Mouse (Mus musculus) MEL (cell line): ENCODE data around the gene Slc22a5. TPM values are rescaled to one million over a fixed set of nuclear protein-coding genes. Genes with fewer than 3 reads are reported as not detected.

ENCODE experiments used
- DNase-seq: peaks from one replicate; pipeline ENCODE4 v3.0.0; 2011; ENCODE audit warnings: low read depth, low spot score
- H3K27ac ChIP-seq: 2 replicates; pipeline ENCODE4 v1.5.1; 2012; ENCODE audit warnings: low read depth, mild to moderate bottlenecking, control low read depth, low read length, moderate library complexity; ENCODE audit not compliant: control insufficient read depth
- H3K27me3 ChIP-seq, 2 experiments: fragments of 150-350 bp in 1 of 2; sonication (generic) in 1 of 2; 2 replicates each; pipeline ENCODE4 v1.6.1; 2012; ENCODE audit warnings: low read length in 2 of 2, mild to moderate bottlenecking in 2 of 2, improper control_type of control experiment in 1 of 2, moderate library complexity in 1 of 2; ENCODE audit not compliant: insufficient read depth in 2 of 2, control insufficient read depth in 1 of 2
- H3K36me3 ChIP-seq, 2 experiments: 2 replicates each; pipeline ENCODE4 v1.6.1; 2012 to 2014; ENCODE audit warnings: low read length in 2 of 2, improper control_type of control experiment in 1 of 2, inconsistent platforms in 1 of 2, mild to moderate bottlenecking in 1 of 2; ENCODE audit not compliant: insufficient read depth in 2 of 2, control insufficient read depth in 1 of 2
- H3K4me1 ChIP-seq, 2 experiments: fragments of 150-350 bp in 1 of 2; sonication (generic) in 1 of 2; 2 replicates each; pipeline ENCODE4 v1.6.1; 2012; ENCODE audit warnings: low read length in 2 of 2, improper control_type of control experiment in 1 of 2, mild to moderate bottlenecking in 1 of 2; ENCODE audit not compliant: insufficient read depth in 2 of 2, control insufficient read depth in 1 of 2
- H3K4me3 ChIP-seq, 2 experiments: fragments of 150-350 bp in 1 of 2; sonication (generic) in 1 of 2; 2 replicates each; pipeline ENCODE4 v1.5.1; 2012; ENCODE audit warnings: low read depth in 2 of 2, low read length in 2 of 2, mild to moderate bottlenecking in 2 of 2, moderate library complexity in 2 of 2, control low read depth in 1 of 2, improper control_type of control experiment in 1 of 2; ENCODE audit not compliant: control insufficient read depth in 1 of 2, insufficient read depth in 1 of 2
- H3K79me2 ChIP-seq: 2 replicates; pipeline ENCODE4 v1.6.1; 2012; ENCODE audit warnings: mild to moderate bottlenecking, low read length, moderate library complexity; ENCODE audit not compliant: control insufficient read depth, poor library complexity, insufficient read depth
- H3K9ac ChIP-seq: 2 replicates; pipeline ENCODE4 v1.6.1; 2012; ENCODE audit warnings: low read depth, mild to moderate bottlenecking, control low read depth, low read length, moderate library complexity; ENCODE audit not compliant: control insufficient read depth, poor library complexity, severe bottlenecking
- H3K9me3 ChIP-seq: fragments of 150-350 bp; sonication (generic); replicated peaks from 2 replicates; pipeline ENCODE4 v1.6.1; 2012; ENCODE audit warnings: mild to moderate bottlenecking, low read length, improper control_type of control experiment, moderate library complexity; ENCODE audit not compliant: insufficient read depth
- CHD1 ChIP-seq: IDR thresholded peaks from 2 replicates; pipeline ENCODE4 v1.6.1; 2012; ENCODE audit warnings: low read depth, mild to moderate bottlenecking, inconsistent platforms, low read length, improper control_type of control experiment
- ELF1 ChIP-seq: IDR thresholded peaks from 2 replicates; pipeline ENCODE4 v1.6.1; 2014; ENCODE audit warnings: low read depth, mild to moderate bottlenecking, inconsistent platforms, low read length, improper control_type of control experiment, moderate library complexity
- ETS1 ChIP-seq: IDR thresholded peaks from 2 replicates; pipeline ENCODE4 v1.6.1; 2012; ENCODE audit warnings: low read depth, mild to moderate bottlenecking, inconsistent platforms, low read length, improper control_type of control experiment, moderate library complexity
- GATA1 ChIP-seq: IDR thresholded peaks from 2 replicates; pipeline ENCODE4 v1.6.1; 2011; ENCODE audit warnings: low read depth, low read length, improper control_type of control experiment
- MAFK ChIP-seq: IDR thresholded peaks from 2 replicates; pipeline ENCODE4 v1.6.1; 2011; ENCODE audit warnings: low read depth, mild to moderate bottlenecking, low read length, improper control_type of control experiment, borderline replicate concordance
- MAX ChIP-seq: IDR thresholded peaks from 2 replicates; pipeline ENCODE4 v1.6.1; 2011; ENCODE audit warnings: low read length, improper control_type of control experiment
- MAZ ChIP-seq: IDR thresholded peaks from 2 replicates; pipeline ENCODE4 v1.6.1; 2012; ENCODE audit warnings: low read depth, mild to moderate bottlenecking, inconsistent platforms, low read length, improper control_type of control experiment
- MEF2A ChIP-seq: IDR thresholded peaks from 2 replicates; pipeline ENCODE4 v1.6.1; 2014; ENCODE audit warnings: low read depth, mild to moderate bottlenecking, inconsistent platforms, low read length, improper control_type of control experiment; ENCODE audit not compliant: poor library complexity, insufficient replicate concordance, severe bottlenecking; ENCODE audit errors: extremely low read depth
- MXI1 ChIP-seq: IDR thresholded peaks from 2 replicates; pipeline ENCODE4 v1.6.1; 2011; ENCODE audit warnings: mild to moderate bottlenecking, low read depth, low read length, improper control_type of control experiment
- MYC ChIP-seq: IDR thresholded peaks from 2 replicates; pipeline ENCODE4 v1.6.1; 2011; ENCODE audit warnings: low read depth, mild to moderate bottlenecking, low read length, improper control_type of control experiment, moderate library complexity
- NELFE ChIP-seq: IDR thresholded peaks from 2 replicates; pipeline ENCODE4 v1.6.1; 2011; ENCODE audit warnings: low read depth, low read length, improper control_type of control experiment
- NRF1 ChIP-seq: IDR thresholded peaks from 2 replicates; pipeline ENCODE4 v1.6.1; 2014; ENCODE audit warnings: low read depth, mild to moderate bottlenecking, inconsistent platforms, low read length, improper control_type of control experiment, moderate library complexity; ENCODE audit not compliant: poor library complexity, insufficient read depth, severe bottlenecking
- POLR2A ChIP-seq, 2 experiments: IDR thresholded peaks; 2 replicates each; pipeline ENCODE4 v1.6.1; 2011 to 2012; ENCODE audit warnings: low read length in 2 of 2, mild to moderate bottlenecking in 2 of 2, control low read depth in 1 of 2, improper control_type of control experiment in 1 of 2, low read depth in 1 of 2, moderate library complexity in 1 of 2; ENCODE audit not compliant: control insufficient read depth in 1 of 2, insufficient read depth in 1 of 2, poor library complexity in 1 of 2
- RCOR1 ChIP-seq: IDR thresholded peaks from 2 replicates; pipeline ENCODE4 v1.6.1; 2012; ENCODE audit warnings: low read depth, mild to moderate bottlenecking, inconsistent platforms, low read length, improper control_type of control experiment
- TBP ChIP-seq: IDR thresholded peaks from 2 replicates; pipeline ENCODE4 v1.8.0; 2011; ENCODE audit warnings: low read depth, low read length, improper control_type of control experiment
- TCF12 ChIP-seq: IDR thresholded peaks from 2 replicates; pipeline ENCODE4 v1.6.1; 2014; ENCODE audit warnings: low read depth, mild to moderate bottlenecking, inconsistent platforms, low read length, improper control_type of control experiment, moderate library complexity
- UBTF ChIP-seq: IDR thresholded peaks from 2 replicates; pipeline ENCODE4 v1.6.1; 2012; ENCODE audit warnings: low read depth, mild to moderate bottlenecking, inconsistent platforms, low read length, improper control_type of control experiment, moderate library complexity, borderline replicate concordance; ENCODE audit not compliant: insufficient read depth
- USF1 ChIP-seq: IDR thresholded peaks from 2 replicates; pipeline ENCODE4 v1.6.1; 2014; ENCODE audit warnings: low read depth, mild to moderate bottlenecking, inconsistent platforms, low read length, improper control_type of control experiment, moderate library complexity
- ZC3H11A ChIP-seq: IDR thresholded peaks from 2 replicates; pipeline ENCODE4 v1.6.1; 2012; ENCODE audit warnings: low read depth, mild to moderate bottlenecking, inconsistent platforms, low read length, improper control_type of control experiment
- ZMIZ1 ChIP-seq: IDR thresholded peaks from 2 replicates; pipeline ENCODE4 v1.6.1; 2012; ENCODE audit warnings: low read depth, mild to moderate bottlenecking, inconsistent platforms, low read length, improper control_type of control experiment, moderate library complexity
- polyA plus RNA-seq, 2 experiments: library from polyadenylated mRNA; stranded (reverse) in 1 of 2; unstranded in 1 of 2; fragments of >175 nt in 1 of 2; fragments of >200 nt in 1 of 2; gene quantifications; 2 replicates each; pipeline versions ENCODE4 v1.2.1 to v1.2.4; 2012; ENCODE audit warnings: low replicate concordance in 2 of 2, low read depth in 1 of 2; ENCODE audit not compliant: insufficient read length in 2 of 2, insufficient read depth in 1 of 2, missing spikeins in 1 of 2
- total RNA-seq: library from RNA; depleted of rRNA; stranded (reverse); fragments of 300-350 nt; gene quantifications from 2 replicates; pipeline ENCODE4 v1.2.3, GENCODE M21; 2012

The Slc22a5 gene
- total and polyA plus RNA-seq, 3 experiments, result 11.8 to 12.5 TPM; not detected in 1

GRCm38 (mm10) chr11:53839147-53839546, 52.3 kb downstream of the Slc22a5 start:
- DNase-seq, result no peak
- no peaks in the 10 kb centered on the region for H3K9me3 ChIP-seq

GRCm38 (mm10) chr11:53837731-53838130, 53.7 kb downstream of the Slc22a5 start:
- H3K79me2 ChIP-seq, result no peaks in the 10 kb centered on the region
- no peak overlapping the region for H3K27ac ChIP-seq
- H3K4me1 ChIP-seq, result peaks cover 0 to 4% of the 10 kb centered on the region in 2 experiments; a peak in 1 of 4 replicates
- no peak overlapping the region for H3K9ac ChIP-seq
- no peak overlapping the region for H3K4me3 ChIP-seq
- no peak for TF ChIP-seq TBP
- no peak for TF ChIP-seq USF1
- TF ChIP-seq MAFK, result no peak
- TF ChIP-seq GATA1, result no peak
- TF ChIP-seq CHD1, result no peak
- no peak for TF ChIP-seq MXI1
- TF ChIP-seq RCOR1, result no peak
- no peak for TF ChIP-seq MEF2A
- no peak for TF ChIP-seq NRF1
- no peak for TF ChIP-seq MYC
- no peak for TF ChIP-seq ZMIZ1
- TF ChIP-seq MAZ, result no peak
- TF ChIP-seq TCF12, result no peak
- no peak for TF ChIP-seq MAX
- no peak for TF ChIP-seq POLR2A (IDR thresholded peaks at IDR 0.05; ENCODE audit: control insufficient read depth in 1 of 2, insufficient read depth in 1 of 2, low read depth in 1 of 2, low read length in 2 of 2, poor library complexity in 1 of 2)
- no peak for TF ChIP-seq ELF1
- TF ChIP-seq, all 39 proteins: peak for 0
- Histone ChIP-seq H3K27me3 (peaks cover 6% of the 10 kb centered on the region in 2 experiments; a peak in 2 of 4 replicates), H3K9me3 (no peaks in the 10 kb centered on the region), H3K36me3 (peaks cover 0 to 6% of the 10 kb centered on the region in 2 experiments; a peak in 2 of 4 replicates)
- DNase-seq, result no peak

More at GRCm38 (mm10) chr11:53839147-53839546, 52.3 kb downstream of the Slc22a5 start:
- H3K36me3 ChIP-seq, result peaks cover 0 to 6% of the 10 kb centered on the region in 2 experiments; a peak in 2 of 4 replicates
- no peaks in the 10 kb centered on the region for H3K79me2 ChIP-seq
- H3K4me3 ChIP-seq, result no peak overlapping the region
- H3K27ac ChIP-seq, result no peak overlapping the region
- no peak for TF ChIP-seq MXI1
- no peak for TF ChIP-seq ZC3H11A
- TF ChIP-seq UBTF, result no peak
- no peak for TF ChIP-seq ETS1
- TF ChIP-seq NELFE, result no peak
- no peak overlapping the region for H3K9ac ChIP-seq
- H3K4me1 ChIP-seq, result peaks cover 0 to 4% of the 10 kb centered on the region in 2 experiments; a peak in 1 of 4 replicates
- H3K27me3 ChIP-seq, result peaks cover 6% of the 10 kb centered on the region in 2 experiments; a peak in 2 of 4 replicates
